Mouse (Mus musculus) CD4-positive, CD25-positive, alpha-beta regulatory T cell, adult 4 months (primary cell): ENCODE results near the gene Hvcn1. TPM values are rescaled to one million over a fixed set of nuclear protein-coding genes. Genes with fewer than 3 reads are reported as not detected.
A peak's percentile ranks its signal among the peaks of the same experiment; 100 is the strongest.
"Not testable (repeated sequence)": the region's sequence is repeated elsewhere in the genome, so short reads cannot be mapped to it uniquely, and the experiment has no call there.

ENCODE experiments used
- ATAC-seq: one replicate; pipeline ENCODE4 v1.8.0; 2017
- polyA plus RNA-seq, 2 experiments: library from polyadenylated mRNA; unstranded; fragments of 100-300 nt; shearing (Covaris generic); gene quantifications; one replicate each; pipeline ENCODE4 v1.2.1; 2017

Hvcn1 gene
- polyA plus RNA-seq, 2 experiments from 2014 or later: 51.8 to 108 TPM

DNA sequence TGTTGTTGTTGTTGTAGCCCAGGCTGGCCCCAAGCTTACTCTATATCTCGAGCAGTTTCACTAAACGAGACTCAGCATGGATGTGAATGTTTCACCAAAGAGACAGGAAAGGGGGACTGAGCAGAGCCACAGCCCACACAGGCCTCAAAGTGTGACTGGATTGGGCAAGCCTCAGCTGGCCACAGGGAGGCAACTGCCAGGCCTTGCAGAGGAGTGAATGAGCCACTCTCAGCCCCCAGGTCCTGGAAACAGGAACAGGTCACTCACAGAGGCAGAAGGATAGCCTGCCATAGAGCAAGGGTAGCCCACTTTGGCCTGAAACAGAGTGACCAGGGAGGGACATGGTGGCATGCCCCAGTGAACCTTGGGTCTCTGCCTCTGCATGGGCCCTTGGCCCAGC, 2.4 kb upstream of the Hvcn1 start:
- no peak for ATAC-seq

DNA sequence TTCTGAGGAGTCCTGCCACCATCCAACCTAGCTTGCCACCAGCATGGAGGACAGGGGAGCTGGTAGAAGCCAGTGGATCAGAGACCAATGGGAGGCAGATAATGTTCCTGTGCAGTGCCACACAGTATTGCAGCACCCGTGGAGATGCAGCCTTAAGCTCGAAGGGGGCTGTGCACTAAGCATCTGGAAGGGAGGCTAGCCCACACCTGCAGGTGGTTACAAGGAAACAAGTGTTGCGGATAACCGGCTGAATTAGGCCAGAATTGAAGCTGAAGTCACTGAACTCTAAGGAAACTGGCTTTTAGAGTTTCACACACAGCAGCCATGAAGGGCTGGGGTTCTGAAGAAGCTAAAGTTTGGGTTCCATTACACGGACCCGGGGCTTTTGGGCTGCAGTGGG, 2.3 kb downstream of the Hvcn1 start:
- no peak for ATAC-seq

DNA sequence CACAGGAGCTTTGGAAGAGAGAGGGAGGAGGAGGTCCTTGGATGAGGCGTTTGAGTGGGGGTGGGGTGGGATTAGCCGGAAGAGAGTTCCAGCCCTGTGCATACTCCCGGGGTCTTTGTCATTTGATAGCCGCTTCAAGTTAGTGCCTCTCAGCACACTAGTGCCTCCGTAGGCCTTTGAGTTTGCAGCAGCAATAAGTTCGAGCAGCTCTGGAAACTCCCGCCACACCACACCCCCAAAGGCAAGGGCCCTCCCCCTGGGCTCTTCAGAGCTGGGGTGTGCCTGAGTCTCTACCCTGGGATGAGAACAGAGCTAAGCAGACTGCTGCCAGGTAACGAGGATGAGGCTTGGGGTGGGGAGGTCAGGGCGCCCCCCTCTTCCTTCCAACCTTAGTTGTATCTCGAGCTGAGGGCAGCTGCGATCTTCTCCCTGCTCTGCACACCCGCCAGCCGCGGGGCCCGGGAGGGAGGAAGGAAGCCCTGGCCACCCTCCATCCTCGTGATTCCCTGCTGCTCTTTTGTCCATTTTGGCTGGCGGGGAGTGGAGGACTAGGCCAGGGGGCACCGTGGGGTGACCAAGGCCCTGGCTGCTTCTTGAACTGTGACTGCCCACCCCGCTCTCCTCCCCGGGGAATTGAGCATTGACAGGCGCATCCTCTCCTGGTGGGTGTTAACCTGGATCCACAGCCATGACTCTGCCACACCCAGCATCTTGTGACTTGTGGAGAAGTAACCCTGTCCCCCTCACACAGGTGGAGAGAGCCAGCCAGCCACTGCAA, 3.2 kb downstream of the Hvcn1 start:
- ATAC-seq: peak; percentile 99

DNA sequence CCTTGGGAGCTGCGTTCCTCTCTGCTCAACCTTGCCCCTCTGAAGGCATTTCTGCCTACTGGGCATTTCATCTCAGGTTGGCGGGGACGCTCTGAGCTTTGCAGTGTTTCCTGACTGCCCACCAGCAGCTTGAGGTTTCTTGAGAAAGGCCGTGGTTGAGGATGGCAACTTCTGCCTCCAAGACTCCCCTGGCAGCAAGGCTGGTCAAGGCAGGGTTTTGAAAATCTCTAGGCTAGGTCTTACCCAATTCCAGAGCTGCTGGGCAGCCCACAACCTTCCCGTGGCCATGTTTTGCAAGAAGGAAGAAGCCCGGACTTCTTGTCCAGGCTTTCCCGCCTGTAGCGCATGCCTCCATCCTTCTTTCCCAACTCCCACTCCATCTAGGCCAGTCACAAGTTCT, 4.3 kb downstream of the Hvcn1 start:
- no peak for ATAC-seq

DNA sequence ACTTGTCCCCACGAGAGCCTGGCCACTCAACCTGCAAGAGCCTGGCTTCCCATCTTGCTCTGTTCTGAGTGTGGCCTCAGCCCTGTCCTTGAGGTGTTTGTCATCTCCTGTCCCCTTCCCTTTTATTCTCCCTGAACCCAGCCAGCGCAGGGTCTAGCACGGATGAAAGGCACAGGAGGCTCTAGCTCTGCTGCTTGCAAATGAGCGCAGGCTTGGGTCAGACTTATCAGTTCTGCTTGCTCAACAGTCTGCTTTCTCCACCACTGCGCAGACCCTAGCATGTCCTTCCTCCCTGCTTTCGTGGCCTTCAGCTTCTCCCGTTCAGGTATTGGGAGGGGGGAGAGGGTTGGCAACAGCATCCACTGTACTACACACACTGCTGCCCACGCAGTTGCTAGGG, 5.5 kb downstream of the Hvcn1 start:
- ATAC-seq: no peak

DNA sequence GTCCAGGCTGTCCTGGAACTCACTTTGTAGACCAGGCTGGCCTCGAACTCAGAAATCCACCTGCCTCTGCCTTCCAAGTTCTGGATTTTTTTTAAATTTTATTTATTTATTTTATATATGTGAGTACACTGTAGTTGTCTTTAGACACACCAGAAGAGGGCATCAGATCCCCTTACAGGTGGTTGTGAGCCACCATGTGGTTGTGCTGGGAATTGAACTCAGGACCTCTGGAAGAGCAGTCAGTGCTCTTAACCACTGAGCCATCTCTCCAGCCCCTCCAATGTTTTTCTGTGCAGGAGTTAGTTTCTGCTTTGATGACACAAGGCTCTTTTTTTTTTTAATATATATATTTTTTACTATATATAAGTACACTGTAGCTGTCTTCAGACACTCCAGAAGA, 6.2 kb downstream of the Hvcn1 start:
- not testable (repeated sequence) for ATAC-seq

DNA sequence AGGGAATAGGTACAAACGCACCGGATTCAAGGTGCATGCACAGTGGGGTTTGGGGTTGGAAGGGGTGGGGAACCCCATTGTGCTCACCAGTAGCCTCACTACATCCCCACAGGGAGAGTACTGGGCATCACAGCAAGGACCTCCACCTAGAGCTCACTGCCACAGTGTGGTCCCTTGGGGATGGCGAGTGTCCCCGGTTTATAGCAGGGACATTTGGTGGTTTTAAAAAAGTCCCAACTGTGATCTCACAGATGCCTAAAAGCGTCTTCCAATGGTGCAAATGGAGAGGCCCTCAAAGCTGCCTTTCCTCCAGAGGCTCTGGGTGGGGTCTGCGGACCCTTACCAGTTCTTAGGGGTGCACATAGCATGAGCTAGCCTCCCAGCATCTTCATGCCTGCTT, 7.3 kb downstream of the Hvcn1 start:
- no peak for ATAC-seq

DNA sequence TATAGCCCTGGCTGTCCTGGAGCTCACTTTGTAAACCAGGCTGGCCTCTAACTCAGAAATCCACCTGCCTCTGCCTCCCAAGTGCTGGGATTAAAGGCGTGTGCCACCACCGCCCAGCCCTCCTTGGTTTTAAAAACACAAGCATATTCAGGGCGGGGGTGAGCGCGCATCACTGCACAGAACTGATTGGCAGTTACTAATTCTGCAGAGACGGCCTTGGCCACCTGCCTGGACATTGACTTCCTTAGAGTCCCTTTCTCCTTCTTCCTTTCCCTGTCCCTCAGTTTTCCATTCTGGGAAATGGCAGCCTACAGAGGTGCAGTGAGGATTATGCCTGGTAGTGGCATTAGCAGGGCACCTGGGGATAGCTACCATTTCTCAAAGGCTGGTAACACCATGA, 11.0 kb downstream of the Hvcn1 start:
- ATAC-seq: no peak

DNA sequence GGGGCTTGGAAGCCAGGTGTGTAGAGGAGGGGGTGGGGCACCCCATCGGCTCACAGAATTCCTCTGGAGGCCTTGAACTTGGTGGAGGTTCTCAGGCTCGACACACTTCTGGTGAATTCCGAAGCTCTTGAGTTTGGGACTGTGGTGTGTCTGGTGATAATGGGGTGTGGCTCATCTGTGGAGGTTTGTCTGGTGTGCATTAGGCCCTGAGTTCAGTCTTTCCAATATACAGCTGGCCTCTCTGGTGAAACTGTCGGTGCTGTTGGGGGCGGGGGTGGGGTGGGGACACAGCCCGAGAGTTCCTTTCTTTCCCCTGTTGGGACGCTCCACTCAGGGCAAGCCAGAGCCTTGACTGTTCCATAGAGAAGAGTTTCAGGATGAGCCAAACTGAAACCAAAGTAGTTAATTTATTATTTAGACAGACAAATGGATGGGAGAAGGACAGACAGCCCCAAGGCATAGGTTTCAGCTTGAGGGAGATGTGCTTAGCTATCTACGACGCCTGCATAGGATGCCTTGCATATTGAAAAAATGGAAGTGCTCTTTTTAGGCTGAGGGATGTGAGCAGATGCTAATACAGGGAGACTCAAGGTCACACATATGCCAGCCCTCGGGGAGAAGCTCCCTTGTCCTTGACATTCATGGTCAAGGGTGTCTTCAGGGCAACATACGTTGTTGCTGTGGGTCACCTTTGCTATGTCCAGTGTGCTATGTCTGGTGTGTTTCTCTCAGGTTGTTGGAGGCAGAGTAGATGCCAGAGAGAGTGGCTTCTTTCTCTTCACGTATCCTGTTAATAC, 11.7 kb downstream of the Hvcn1 start:
- no peak for ATAC-seq

DNA sequence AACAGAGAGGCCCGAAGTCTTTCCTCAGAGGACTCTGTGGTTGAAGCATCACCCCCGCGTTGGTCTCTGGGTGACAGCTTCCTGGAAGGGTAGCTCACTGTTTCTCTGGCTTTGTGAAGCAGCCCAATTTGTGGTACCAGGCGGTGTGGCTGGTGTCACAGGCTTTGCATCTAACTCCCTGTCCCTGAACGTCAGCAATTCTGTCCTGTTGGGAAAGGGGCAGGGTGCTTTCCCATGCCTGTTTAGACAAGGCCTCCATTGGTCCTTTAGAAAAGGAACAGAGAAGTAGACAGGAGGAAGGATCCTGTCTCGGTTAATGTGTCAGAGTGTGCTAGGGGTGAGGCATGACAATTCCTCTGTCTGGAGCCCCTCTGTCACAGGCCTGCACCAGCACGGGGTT, 12.3 kb downstream of the Hvcn1 start:
- peak; percentile 52 for ATAC-seq

DNA sequence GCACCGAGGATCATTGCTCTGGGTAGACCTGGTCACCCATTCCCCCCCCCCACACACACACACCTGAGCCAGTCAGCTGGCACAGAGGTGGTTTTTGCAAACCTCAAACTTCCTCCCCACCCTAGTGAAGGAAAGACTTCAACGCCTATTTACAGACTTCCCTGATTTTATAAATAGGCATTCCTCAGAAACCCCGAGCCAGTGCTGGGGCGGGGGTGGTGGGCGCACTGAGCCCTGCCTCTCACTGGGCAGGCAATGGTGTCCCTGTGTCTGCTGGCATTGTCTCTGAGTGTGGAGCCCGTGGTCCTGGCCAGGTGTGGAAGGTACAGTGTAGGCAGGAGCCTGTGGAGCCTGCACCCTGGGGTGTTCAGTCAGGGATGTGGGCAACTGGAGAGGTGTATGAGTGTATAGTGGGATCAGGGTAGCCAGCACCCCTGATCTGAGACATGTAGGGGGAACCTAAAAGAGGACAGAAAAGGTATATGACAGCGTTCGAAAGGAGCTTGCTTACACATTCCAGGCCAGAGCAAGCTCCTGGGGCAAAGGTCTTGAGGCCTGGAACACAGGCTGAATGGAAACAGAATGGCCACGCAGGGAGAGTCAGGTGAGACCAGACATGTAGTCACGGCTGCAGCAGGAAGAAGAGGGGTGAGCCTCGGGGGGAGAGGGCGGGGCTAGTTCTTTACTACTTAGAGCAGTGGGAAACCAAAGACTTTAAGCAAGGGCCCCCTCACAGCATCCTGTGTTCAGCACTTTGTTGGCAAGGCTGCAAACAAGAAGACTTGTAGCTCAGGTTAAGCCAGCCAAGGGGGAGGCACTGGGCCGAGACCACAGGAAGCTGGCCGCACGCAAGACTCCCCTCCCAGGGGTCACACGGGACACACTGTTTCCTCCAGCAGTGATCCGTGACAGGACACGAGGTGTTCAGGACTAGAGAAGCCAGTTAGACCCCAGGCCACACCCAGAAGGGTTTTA, 13.3 kb downstream of the Hvcn1 start:
- peak; percentile 82 for ATAC-seq

DNA sequence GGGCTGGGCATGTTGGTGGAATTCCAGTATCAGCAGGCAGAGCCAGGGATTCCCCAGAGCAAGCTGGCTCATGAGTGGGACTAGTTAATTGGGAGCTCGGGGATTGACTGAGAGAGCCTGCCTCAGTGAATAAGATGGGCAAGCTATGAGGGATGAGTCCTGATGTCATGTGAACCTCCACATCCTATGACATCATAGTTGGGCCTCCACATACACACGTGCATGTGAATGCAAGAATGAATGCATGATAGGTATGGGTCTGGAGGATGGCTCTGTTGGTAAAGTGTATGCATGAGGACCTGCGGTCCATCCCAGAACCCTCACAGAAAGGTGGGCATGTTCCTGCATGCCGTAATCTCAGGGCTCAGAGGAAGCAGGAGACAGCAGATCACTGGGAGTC, 14.5 kb downstream of the Hvcn1 start:
- ATAC-seq: no peak

DNA sequence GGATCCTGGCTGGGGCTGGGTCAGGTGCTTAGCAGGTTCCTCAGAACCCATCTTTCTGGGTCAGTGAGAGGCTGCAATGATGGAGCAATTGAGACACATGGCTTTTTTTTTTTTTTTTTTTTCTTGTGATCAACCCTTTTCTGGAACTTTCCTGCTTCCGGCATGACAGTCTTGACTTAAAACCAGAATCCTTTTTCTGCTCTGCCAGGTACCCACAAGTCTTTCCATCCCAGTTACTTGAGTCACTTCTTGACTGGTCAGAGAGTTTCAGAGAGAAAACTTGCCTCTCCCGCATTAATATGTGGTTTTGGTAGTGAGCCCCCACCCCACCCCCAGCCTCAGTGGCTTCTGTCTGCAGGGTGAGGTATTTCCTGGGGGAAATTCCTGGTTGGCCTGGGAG, 17.7 kb downstream of the Hvcn1 start:
- no peak for ATAC-seq

DNA sequence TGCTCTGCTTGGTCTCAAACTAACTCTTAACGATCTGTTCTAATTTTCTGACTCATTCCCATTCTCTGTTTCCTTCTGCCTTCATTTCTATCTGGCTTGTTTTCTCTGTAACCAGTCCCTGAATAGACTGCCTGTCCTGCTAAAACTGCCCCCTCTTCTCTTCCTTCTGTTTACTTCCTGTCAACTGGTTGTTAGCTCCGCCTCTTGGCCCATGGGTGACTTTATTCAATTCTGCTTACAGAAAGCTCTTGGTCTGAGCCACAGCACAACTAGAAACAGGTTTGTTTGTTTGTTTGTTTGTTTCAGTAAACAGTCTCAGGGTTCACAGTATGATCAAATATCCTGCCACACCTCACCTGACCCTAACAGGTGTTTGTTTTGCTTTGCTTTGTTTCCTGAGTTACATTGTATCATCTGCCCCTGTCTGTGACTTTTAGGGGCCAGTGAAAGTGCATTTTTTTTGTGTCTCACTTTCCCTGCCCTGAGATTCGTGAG, 21.7 kb downstream of the Hvcn1 start:
- ATAC-seq: no peak

DNA sequence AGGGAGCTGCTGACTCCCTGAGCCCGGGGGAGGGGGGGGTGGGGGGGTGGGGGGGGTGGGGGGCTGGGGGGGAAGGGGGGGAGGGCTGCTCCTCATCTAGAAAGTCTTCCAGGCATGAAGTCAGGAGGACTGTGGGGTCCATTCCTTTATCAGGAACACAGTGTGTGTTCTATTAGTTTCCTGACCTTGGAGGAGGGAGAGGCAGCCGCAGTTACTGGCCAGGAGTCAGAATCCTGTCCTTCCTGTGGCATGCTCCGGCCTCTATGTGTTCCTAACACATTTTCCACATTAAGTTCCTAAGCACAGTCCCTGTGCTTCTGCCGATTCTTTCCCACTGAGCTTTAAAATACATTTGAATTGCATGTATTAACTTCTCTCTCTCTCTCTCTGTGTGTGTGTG, 22.2 kb downstream of the Hvcn1 start:
- no peak for ATAC-seq

DNA sequence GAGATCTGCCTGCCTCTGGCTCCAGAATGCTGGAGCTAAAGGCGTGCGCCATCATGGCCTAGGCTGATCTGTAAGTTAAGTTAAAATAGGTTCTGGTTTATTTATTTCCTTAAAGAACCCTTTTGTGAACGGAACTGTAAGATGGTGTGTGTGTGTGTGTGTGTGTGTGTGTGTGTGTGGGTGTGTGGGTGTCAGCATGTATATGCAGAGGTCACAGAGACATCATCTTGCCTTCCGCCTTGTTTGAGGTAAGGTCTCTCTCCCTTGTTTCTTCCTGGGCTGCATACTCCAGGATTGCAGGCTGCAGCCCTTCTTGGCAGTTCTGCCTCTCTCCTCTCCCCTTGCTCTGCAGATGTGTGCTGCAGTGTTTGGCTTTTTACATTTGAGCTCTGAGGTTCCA, 24.2 kb downstream of the Hvcn1 start:
- ATAC-seq: peak; percentile 18

DNA sequence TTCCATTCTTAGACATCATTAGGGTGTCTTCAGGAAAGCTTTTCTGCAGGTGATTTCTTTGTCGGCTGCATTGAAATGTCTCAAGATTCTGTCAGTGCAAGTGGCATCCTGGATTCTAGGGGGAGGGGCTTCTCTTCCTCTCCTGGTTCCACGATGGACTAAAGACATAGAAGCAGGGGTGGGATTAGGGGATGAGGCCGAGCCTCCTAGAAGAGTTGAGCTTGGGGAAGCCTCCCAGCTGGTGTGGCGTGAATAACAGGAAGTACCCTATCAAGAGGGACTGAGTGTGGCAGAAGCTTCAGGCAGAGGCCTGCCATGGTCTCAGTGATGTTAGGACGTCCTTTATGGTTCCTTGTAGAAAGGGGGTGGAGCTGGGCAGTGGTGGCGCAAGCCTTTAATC, 24.8 kb downstream of the Hvcn1 start:
- no peak for ATAC-seq

DNA sequence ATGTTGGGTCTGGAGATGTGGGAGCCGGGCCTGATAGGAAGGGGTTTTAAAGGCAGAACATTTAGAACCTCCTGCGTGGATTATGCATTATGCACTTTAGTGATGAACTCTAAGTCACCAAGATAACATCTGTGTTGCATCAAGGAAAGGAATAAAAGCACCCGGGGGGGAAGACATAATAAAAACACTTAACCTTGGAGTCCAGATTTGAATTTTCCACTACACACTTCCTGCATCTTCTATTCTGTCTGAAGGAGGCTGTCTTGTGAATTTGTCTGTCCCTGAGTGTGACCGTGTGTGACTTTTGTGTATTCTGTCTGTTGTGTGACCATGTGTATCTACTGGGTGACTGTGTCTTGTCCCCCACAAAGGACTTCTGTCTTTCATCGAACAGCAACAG, 25.4 kb downstream of the Hvcn1 start:
- peak; percentile 44 for ATAC-seq

DNA sequence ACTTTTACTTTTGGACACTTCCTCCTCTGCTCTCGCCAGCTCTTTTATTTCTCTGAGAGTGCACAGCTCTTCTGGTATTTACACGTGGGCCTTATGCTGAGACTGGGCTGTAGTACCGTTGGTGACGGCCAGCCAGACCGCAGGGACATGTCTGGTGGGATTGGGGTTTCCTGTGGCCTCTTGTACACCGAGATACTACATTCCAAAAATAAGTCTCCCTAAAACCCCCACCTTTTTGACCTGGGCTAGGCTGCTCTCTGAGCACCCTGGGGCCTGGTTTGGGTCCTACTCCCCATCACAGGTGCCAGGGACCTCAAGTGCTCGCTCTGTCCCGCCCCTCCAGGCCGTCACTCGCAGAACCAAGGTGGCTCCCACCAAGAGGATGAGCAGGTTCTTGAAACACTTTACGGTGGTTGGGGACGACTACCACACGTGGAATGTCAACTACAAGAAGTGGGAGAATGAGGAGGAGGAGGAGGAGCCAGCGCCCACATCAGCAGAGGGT, 26.5 kb downstream of the Hvcn1 start:
- ATAC-seq: no peak

DNA sequence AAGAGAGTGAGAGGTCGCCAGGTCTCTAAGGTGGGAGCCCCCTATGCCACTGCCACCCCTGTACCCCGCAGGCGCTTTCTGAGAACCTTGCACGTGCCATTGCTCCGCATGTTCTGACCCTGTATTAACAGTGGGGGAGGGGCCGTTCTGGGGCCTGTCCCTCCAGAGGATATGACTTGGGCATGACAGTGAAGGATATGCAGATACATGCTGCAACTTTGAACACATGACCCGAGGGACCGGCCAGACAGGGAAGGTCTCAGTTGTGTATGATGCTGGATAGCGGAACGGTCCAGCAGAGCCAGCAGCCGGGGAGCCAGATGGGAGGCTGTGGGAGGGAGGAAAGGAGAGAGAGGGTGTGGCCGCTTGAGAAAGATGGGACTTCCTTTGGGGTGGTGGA, 27.1 kb downstream of the Hvcn1 start:
- peak; percentile 50 for ATAC-seq

DNA sequence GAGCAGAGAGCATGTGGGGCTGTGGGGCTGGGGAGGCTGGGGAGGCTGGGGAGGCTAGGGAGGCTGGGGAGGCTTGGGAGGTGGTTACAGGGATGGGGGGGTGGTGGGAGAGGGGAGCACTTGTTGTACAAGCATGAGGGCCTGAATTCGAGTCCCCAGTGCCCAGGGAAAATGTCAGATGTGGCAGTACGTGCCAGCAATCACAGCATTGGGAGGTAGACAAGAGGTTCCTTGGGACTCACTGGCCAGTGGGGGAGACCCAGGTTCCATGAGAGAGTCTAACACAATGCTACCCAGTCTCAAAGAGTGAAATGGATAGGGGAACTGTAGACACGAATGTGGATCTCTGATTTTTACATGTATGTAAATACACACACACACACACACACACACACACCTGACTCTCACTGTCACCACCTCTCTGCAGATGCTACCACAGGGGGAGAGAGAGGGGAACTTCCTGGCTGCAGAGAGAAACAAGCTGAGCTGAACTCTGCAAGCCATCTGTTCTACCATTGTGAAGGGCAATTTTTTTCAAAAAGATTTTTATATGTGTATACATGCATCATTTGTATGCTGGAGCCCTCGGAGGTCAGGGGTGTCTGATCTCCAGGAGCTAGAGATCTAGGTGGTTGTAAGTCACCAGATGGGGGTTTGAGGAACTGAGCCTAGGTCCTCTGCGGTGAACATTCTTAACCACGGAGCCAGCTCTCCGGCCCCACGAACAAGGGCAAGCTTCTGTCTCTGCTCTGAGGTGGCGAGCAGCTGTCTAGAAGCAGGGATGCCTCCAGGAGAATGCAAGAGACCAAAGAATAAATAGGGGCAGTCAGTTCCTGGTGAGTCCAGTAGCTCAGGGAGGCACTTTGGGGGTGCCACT, 28.0 kb downstream of the Hvcn1 start:
- peak; percentile 48 for ATAC-seq
